13 mouse cellular contexts compared by ENCODE assay signal in the genomic region with DNA sequence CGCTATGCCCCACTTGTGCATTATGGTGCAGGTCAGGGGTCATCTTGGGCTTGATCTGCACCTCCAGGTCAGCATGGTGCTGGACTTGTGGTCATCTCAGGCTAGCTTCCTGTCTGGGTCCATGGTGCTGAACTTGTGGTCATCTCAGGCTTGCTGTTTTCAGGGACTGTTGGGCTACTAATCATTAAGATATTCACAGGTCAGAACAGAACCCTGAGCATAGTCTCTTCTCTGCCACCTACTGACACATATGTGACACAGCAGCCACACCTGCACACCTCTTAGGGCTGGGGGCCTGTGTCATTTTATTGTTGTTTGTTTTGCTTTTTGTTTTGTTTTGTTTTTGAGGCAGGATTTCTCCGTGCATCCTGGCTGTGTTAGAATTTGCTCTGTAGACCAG. TPM values are rescaled to one million over a fixed set of nuclear protein-coding genes. Genes with fewer than 3 reads are reported as not detected.
DNase-seq lines count a peak whose midpoint lies in the region; ATAC-seq and TF ChIP-seq lines count a peak whose summit lies in the region.
"Had no signal": no experiment of that assay in that cellular context is flagged by ENCODE, and none has a peak within 500 bp of the region (broad histone marks: within the 10 kb centered on the region; RNA-seq: fewer than 3 reads in every experiment).

No protein-coding gene starts in this region.

- H3K4me1 ChIP-seq in embryonic fibroblast, embryonic 13.5 days (ENCODE audit: control insufficient read depth, insufficient read depth, low read length) = no peaks in the 10 kb centered on the region

- peak; percentile 84 for TF ChIP-seq CTCF in layer of hippocampus, adult 2 months (conservative IDR thresholded peaks at IDR 0.05)
- peak; percentile 16; the same call in 1 of the 2 replicates for TF ChIP-seq CTCF in embryonic fibroblast, embryonic 13.5 days (IDR thresholded peaks at IDR 0.05; ENCODE audit: borderline replicate concordance, insufficient read depth, low read length)

- H3K27ac ChIP-seq in layer of hippocampus, adult 2 months = no peak overlapping the region
- H3K27ac ChIP-seq in embryonic fibroblast, embryonic 13.5 days (ENCODE audit: insufficient read depth, low read length) = no peak overlapping the region
- H3K27ac ChIP-seq: heart, embryonic 15.5 days; neural tube, embryonic 13.5 days had no signal

- peak; percentile 60 for ATAC-seq in CD4-positive, CD25-positive, alpha-beta regulatory T cell, adult 4 months

- H3K4me3 ChIP-seq in layer of hippocampus, adult 2 months = no peak overlapping the region
- H3K4me3 ChIP-seq in embryonic fibroblast, embryonic 13.5 days (ENCODE audit: insufficient read depth, low read length) = no peak overlapping the region
- H3K4me3 ChIP-seq: heart, embryonic 15.5 days; neural tube, embryonic 13.5 days had no signal

- DNase-seq in layer of hippocampus, adult 2 months (ENCODE audit: low spot score in 2 of 2) = no peak
- no peak for DNase-seq in layer of hippocampus, adult 18-20 months (ENCODE audit: low spot score in 2 of 2)
- peak; percentile 63 for DNase-seq in 3T3-L1 (ENCODE audit: low read depth, low spot score)
- no peak for DNase-seq in layer of hippocampus, postnatal 25 days (ENCODE audit: extremely low spot score in 1 of 2, low spot score in 1 of 2)
- DNase-seq in layer of hippocampus, postnatal 36 days = no peak
- DNase-seq in heart, adult 9 months (ENCODE audit: low spot score in 2 of 2) = no peak
- DNase-seq: cerebellum, adult 9-11 months; spleen, adult 18-20 months had no signal

- TF ChIP-seq POLR2A in embryonic fibroblast, embryonic 13.5 days (IDR thresholded peaks at IDR 0.05; ENCODE audit: low read depth, low read length) = no peak

RNA-seq across cellular contexts. Expression of a gene that starts 2.2 kb away (rescaled TPM):
- 100 to 1,000 TPM; 146 to 158 TPM for total RNA-seq in layer of hippocampus, adult 2 months (2021)
- total RNA-seq in layer of hippocampus, adult 18-20 months (2021) = 100 to 1,000 TPM; 122 to 124 TPM
- not detected for polyA plus RNA-seq in CD4-positive, CD25-positive, alpha-beta regulatory T cell, adult 4 months (2017; shearing (Covaris generic))
- polyA plus RNA-seq in embryonic fibroblast, embryonic 13.5 days (2011; ENCODE audit: insufficient read length, low read depth, missing spikeins) = 0.33 TPM in 1 of 2 replicates, not detected in the other
- 100 to 1,000 TPM; 188 to 207 TPM for total RNA-seq in layer of hippocampus, postnatal 25 days (2021)
- 100 to 1,000 TPM; 167 to 170 TPM for total RNA-seq in layer of hippocampus, postnatal 36 days (2021)

RNA-seq across cellular contexts. Expression of a gene that starts 8.3 kb away (rescaled TPM):
- total RNA-seq in layer of hippocampus, adult 2 months (2021) = 10 to 100 TPM; 29.2 to 32.8 TPM
- total RNA-seq in layer of hippocampus, adult 18-20 months (2021) = 10 to 100 TPM; 28.1 to 30.1 TPM
- polyA plus RNA-seq in CD4-positive, CD25-positive, alpha-beta regulatory T cell, adult 4 months (2017; shearing (Covaris generic)) = 10 to 100 TPM; 43.0 to 59.3 TPM
- polyA plus RNA-seq in embryonic fibroblast, embryonic 13.5 days (2011; ENCODE audit: insufficient read length, low read depth, missing spikeins) = 13.4 and 14.4 TPM in 2 replicates
- total RNA-seq in layer of hippocampus, postnatal 25 days (2021) = 10 to 100 TPM; 25.5 to 29.8 TPM
- 10 to 100 TPM; 25.4 to 30.5 TPM for total RNA-seq in layer of hippocampus, postnatal 36 days (2021)

RNA-seq across cellular contexts. Expression of a gene that starts 16.1 kb away (rescaled TPM):
- total RNA-seq in layer of hippocampus, adult 2 months (2021) = 10 to 100 TPM; 14.2 to 15.7 TPM
- total RNA-seq in layer of hippocampus, adult 18-20 months (2021) = 10 to 100 TPM; 16.0 to 16.4 TPM
- 10 to 100 TPM; 67.2 to 81.8 TPM for polyA plus RNA-seq in CD4-positive, CD25-positive, alpha-beta regulatory T cell, adult 4 months (2017; shearing (Covaris generic))
- polyA plus RNA-seq in embryonic fibroblast, embryonic 13.5 days (2011; ENCODE audit: insufficient read length, low read depth, missing spikeins) = 7.4 and 10.1 TPM in 2 replicates
- total RNA-seq in layer of hippocampus, postnatal 25 days (2021) = 10 to 100 TPM; 11.8 to 12.0 TPM
- total RNA-seq in layer of hippocampus, postnatal 36 days (2021) = 10 to 100 TPM; 14.0 to 15.3 TPM

RNA-seq across cellular contexts. Expression of a gene that starts 16.4 kb away (rescaled TPM):
- total RNA-seq in layer of hippocampus, adult 2 months (2021) = 10 to 100 TPM; 50.2 to 50.8 TPM
- total RNA-seq in layer of hippocampus, adult 18-20 months (2021) = 10 to 100 TPM; 45.3 to 47.7 TPM
- 10 to 100 TPM; 76.8 to 91.1 TPM for polyA plus RNA-seq in CD4-positive, CD25-positive, alpha-beta regulatory T cell, adult 4 months (2017; shearing (Covaris generic))
- 59.2 and 65.3 TPM in 2 replicates for polyA plus RNA-seq in embryonic fibroblast, embryonic 13.5 days (2011; ENCODE audit: insufficient read length, low read depth, missing spikeins)
- total RNA-seq in layer of hippocampus, postnatal 25 days (2021) = 10 to 100 TPM; 47.0 to 47.5 TPM
- 10 to 100 TPM; 43.9 to 50.8 TPM for total RNA-seq in layer of hippocampus, postnatal 36 days (2021)

RNA-seq across cellular contexts. Expression of a gene that starts 16.6 kb away (rescaled TPM):
- total RNA-seq in layer of hippocampus, adult 2 months (2021) = under 1 TPM; 0.37 to 0.41 TPM
- total RNA-seq in layer of hippocampus, adult 18-20 months (2021) = under 1 TPM; 0.28 to 0.57 TPM
- polyA plus RNA-seq in CD4-positive, CD25-positive, alpha-beta regulatory T cell, adult 4 months (2017; shearing (Covaris generic)) = 1 to 10 TPM in 1 of 2 experiments, not detected in 1; 1.5 TPM
- not detected in 2 replicates for polyA plus RNA-seq in embryonic fibroblast, embryonic 13.5 days (2011; ENCODE audit: insufficient read length, low read depth, missing spikeins)
- total RNA-seq in layer of hippocampus, postnatal 25 days (2021) = not detected
- total RNA-seq in layer of hippocampus, postnatal 36 days (2021) = under 1 TPM; 0.27 to 0.38 TPM
- polyA plus RNA-seq: liver, embryonic 16.5 days had no signal
